Mouse (Mus musculus) megakaryocyte, embryonic 14.5 days (primary cell): Measurements from ENCODE around the gene Rfx1.

Experiments
- FLI1 ChIP-seq: IDR thresholded peaks from 2 replicates; pipeline ENCODE4 v1.6.1; 2012; ENCODE audit warnings: low read length, inconsistent platforms, mixed read lengths
- GATA1 ChIP-seq: IDR thresholded peaks from 3 replicates; pipeline ENCODE4 v1.6.1; 2012; ENCODE audit warnings: mixed read lengths, low read length, inconsistent platforms, borderline replicate concordance

DNA sequence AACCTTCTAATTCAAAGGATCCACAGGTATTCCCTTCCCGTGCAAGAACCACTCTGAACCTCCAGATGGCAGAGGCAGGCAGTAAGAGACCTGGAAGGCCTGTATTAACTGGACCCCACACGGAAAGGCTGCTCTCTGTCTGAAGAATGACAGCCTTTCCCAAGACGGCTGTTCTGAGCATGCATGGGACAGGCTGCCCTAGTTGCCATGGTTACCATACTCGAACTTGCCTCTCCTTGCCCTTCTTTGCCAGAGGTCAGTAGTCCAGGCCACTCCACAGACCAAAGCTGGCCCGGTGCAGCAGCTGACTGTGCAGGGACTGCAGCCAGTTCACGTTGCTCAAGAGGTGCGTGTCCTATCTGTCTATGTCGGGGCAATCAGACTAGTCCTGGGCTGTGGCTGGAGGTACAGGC lies 17.2 kb downstream of the Rfx1 start:
- TF ChIP-seq GATA1 (no peak), FLI1 (no peak)
